Comparison of ENCODE assay signal across 8 mouse cellular contexts in genomic region chr9:107770037-107770373, GRCm38 (mm10). TPM values are rescaled to one million over a fixed set of nuclear protein-coding genes. Genes with fewer than 3 reads are reported as not detected.
DNase-seq lines count a peak whose midpoint lies in the region; ATAC-seq and TF ChIP-seq lines count a peak whose summit lies in the region.

No protein-coding gene starts in this region.

- peak overlapping the region; percentile 94 for H3K9ac ChIP-seq in heart, embryonic 15.5 days
- peak overlapping the region; percentile 97 for H3K9ac ChIP-seq in MEL (ENCODE audit: control insufficient read depth, low read depth, low read length, poor library complexity, severe bottlenecking)
- peak overlapping the region; percentile 93 for H3K9ac ChIP-seq in hindbrain, embryonic 11.5 days (ENCODE audit: low read depth, low read length)
- peak overlapping the region; percentile 100 for H3K9ac ChIP-seq in midbrain, embryonic 13.5 days (replicated peaks)

- H3K36me3 ChIP-seq in heart, embryonic 15.5 days = peaks cover 59% of the 10 kb centered on the region
- H3K36me3 ChIP-seq in MEL (ENCODE audit: control insufficient read depth in 1 of 2, insufficient read depth in 2 of 2, low read length in 2 of 2) = peaks cover 34 to 35% of the 10 kb centered on the region in 2 experiments
- peaks cover 20% of the 10 kb centered on the region for H3K36me3 ChIP-seq in hindbrain, embryonic 11.5 days (ENCODE audit: control insufficient read depth, insufficient read depth, low read length)
- peaks cover 63% of the 10 kb centered on the region for H3K36me3 ChIP-seq in midbrain, embryonic 13.5 days

- H3K27ac ChIP-seq in heart, embryonic 15.5 days = peak overlapping the region; percentile 90
- H3K27ac ChIP-seq in MEL (ENCODE audit: control insufficient read depth, low read depth, low read length) = peak overlapping the region; percentile 94
- peak overlapping the region; percentile 80; the same call in 1 of the 2 replicates for H3K27ac ChIP-seq in hindbrain, embryonic 11.5 days (ENCODE audit: low read depth, low read length)
- peak overlapping the region; percentile 95 for H3K27ac ChIP-seq in midbrain, embryonic 13.5 days

- WGBS in heart, embryonic 15.5 days = under 1% methylated on average over 9 of the region's 9 CpGs
- 2% methylated on average over 9 of the region's 9 CpGs for WGBS in hindbrain, embryonic 11.5 days
- WGBS in midbrain, embryonic 13.5 days = 2% methylated on average over 9 of the region's 9 CpGs

- no peak for TF ChIP-seq CTCF in MEL (IDR thresholded peaks at IDR 0.05 in 2 of 3, conservative IDR thresholded peaks at IDR 0.05 in 1 of 3; ENCODE audit: control insufficient read depth in 1 of 3, insufficient read depth in 1 of 3, low read depth in 2 of 3, low read length in 3 of 3, poor library complexity in 1 of 3, severe bottlenecking in 1 of 3)

- peak overlapping the region; percentile 91 for H3K4me3 ChIP-seq in heart, embryonic 15.5 days
- peak overlapping the region; percentile 95 to 100 for H3K4me3 ChIP-seq in MEL (ENCODE audit: control insufficient read depth in 1 of 2, insufficient read depth in 1 of 2, low read depth in 2 of 2, low read length in 2 of 2)
- peak overlapping the region; percentile 80 for H3K4me3 ChIP-seq in hindbrain, embryonic 11.5 days (ENCODE audit: low read depth, low read length)
- peak overlapping the region; percentile 100 for H3K4me3 ChIP-seq in midbrain, embryonic 13.5 days (replicated peaks)

- no peak; a peak in 1 of 4 replicates for TF ChIP-seq POLR2A in MEL (IDR thresholded peaks at IDR 0.05; ENCODE audit: control insufficient read depth in 1 of 2, insufficient read depth in 1 of 2, low read depth in 1 of 2, low read length in 2 of 2, poor library complexity in 1 of 2)

- H3K9me3 ChIP-seq in heart, embryonic 15.5 days (replicated peaks) = no peaks in the 10 kb centered on the region
- H3K9me3 ChIP-seq in MEL (replicated peaks; ENCODE audit: insufficient read depth, low read length) = no peaks in the 10 kb centered on the region
- H3K9me3 ChIP-seq in hindbrain, embryonic 11.5 days (ENCODE audit: control insufficient read depth, low read length) = no peaks in the 10 kb centered on the region
- no peaks in the 10 kb centered on the region; the same call in 1 of the 2 replicates for H3K9me3 ChIP-seq in midbrain, embryonic 13.5 days

- intact Hi-C loops in heart, postnatal 36 days (cut with DNase I) = no loop called here

- H3K4me2 ChIP-seq in heart, embryonic 15.5 days = peak overlapping the region; percentile 63
- peak overlapping the region; percentile 65 for H3K4me2 ChIP-seq in hindbrain, embryonic 11.5 days (replicated peaks; ENCODE audit: low read depth, low read length)
- H3K4me2 ChIP-seq in midbrain, embryonic 13.5 days (replicated peaks) = peak overlapping the region; percentile 81

- peaks cover 27% of the 10 kb centered on the region for H3K79me2 ChIP-seq in MEL (ENCODE audit: control insufficient read depth, insufficient read depth, low read length, poor library complexity)

- no peak for TF ChIP-seq RAD21 in MEL (IDR thresholded peaks at IDR 0.05; ENCODE audit: low read depth, low read length)

- no peaks in the 10 kb centered on the region for H3K27me3 ChIP-seq in heart, embryonic 15.5 days
- no peaks in the 10 kb centered on the region for H3K27me3 ChIP-seq in MEL (ENCODE audit: control insufficient read depth in 1 of 2, insufficient read depth in 2 of 2, low read length in 2 of 2)
- H3K27me3 ChIP-seq in hindbrain, embryonic 11.5 days (ENCODE audit: control insufficient read depth, insufficient read depth, low read length) = no peaks in the 10 kb centered on the region
- no peaks in the 10 kb centered on the region for H3K27me3 ChIP-seq in midbrain, embryonic 13.5 days

- DNase-seq in heart, postnatal 36 days = no peak
- DNase-seq in MEL (ENCODE audit: low read depth, low spot score) = no peak
- DNase-seq in hindbrain, embryonic 11.5 days (ENCODE audit: low spot score) = no peak
- no peak for DNase-seq in frontal cortex, postnatal 25 days (ENCODE audit: low spot score in 2 of 2)
- no peak for DNase-seq in spleen, postnatal 36 days (ENCODE audit: low spot score in 2 of 2)
- no peak for DNase-seq in cerebellum, postnatal 14 days

- peaks cover 12% of the 10 kb centered on the region for H3K4me1 ChIP-seq in heart, embryonic 15.5 days (replicated peaks)
- H3K4me1 ChIP-seq in MEL (ENCODE audit: control insufficient read depth in 1 of 2, insufficient read depth in 2 of 2, low read length in 2 of 2) = peaks cover 10 to 22% of the 10 kb centered on the region in 2 experiments
- H3K4me1 ChIP-seq in hindbrain, embryonic 11.5 days (replicated peaks; ENCODE audit: control insufficient read depth, insufficient read depth, low read length) = no peaks in the 10 kb centered on the region
- peaks cover 25% of the 10 kb centered on the region for H3K4me1 ChIP-seq in midbrain, embryonic 13.5 days (replicated peaks)

- ATAC-seq in heart, embryonic 15.5 days (replicated peaks; ENCODE audit: insufficient number of reproducible peaks, insufficient read depth, low FRiP score, low read depth) = no peak
- no peak for ATAC-seq in hindbrain, embryonic 11.5 days (ENCODE audit: low FRiP score)
- no peak for ATAC-seq in midbrain, embryonic 13.5 days

- TF ChIP-seq EP300 in MEL (IDR thresholded peaks at IDR 0.05; ENCODE audit: low read depth in 1 of 2, low read length in 2 of 2) = 0 out of 4 replicates have a peak, but pooled peaks of 1 of the 2 experiments have one; percentile 0

TF ChIP-seq in MEL, 35 proteins besides CTCF, POLR2A, EP300 and RAD21:
- TF ChIP-seq ZNF384 (IDR thresholded peaks at IDR 0.05; ENCODE audit: low read depth, low read length) (no peak), MEF2A (IDR thresholded peaks at IDR 0.05; ENCODE audit: extremely low read depth, insufficient replicate concordance, low read depth, low read length, poor library complexity, severe bottlenecking) (no peak), MYC (IDR thresholded peaks at IDR 0.05; ENCODE audit: low read depth, low read length) (no peak), SMC3 (IDR thresholded peaks at IDR 0.05; ENCODE audit: low read depth, low read length) (no peak), USF1 (IDR thresholded peaks at IDR 0.05; ENCODE audit: low read depth, low read length) (no peak)

RNA-seq across cellular contexts. Expression of gene Rbm5, which starts 0.8 kb away (rescaled TPM):
- 123 and 147 TPM in 2 replicates for polyA plus RNA-seq in heart, embryonic 15.5 days (2015; fragmentation: Nextera tagmentation; extraction: Ambion mirVana)
- total RNA-seq in heart, postnatal 36 days (2021) = 10 to 100 TPM; 47.2 to 52.6 TPM
- 80.2 and 87.6 TPM in 2 replicates for total RNA-seq in MEL (2012; rRNA removed)
- polyA plus RNA-seq in MEL (2012; ENCODE audit: insufficient read depth in 1 of 2, insufficient read length in 2 of 2, low read depth in 1 of 2, low replicate concordance in 2 of 2, missing spikeins in 1 of 2) = 100 to 1,000 TPM; 125 to 143 TPM
- polyA plus RNA-seq in hindbrain, embryonic 11.5 days (2014; fragmentation: Nextera tagmentation; extraction: Ambion mirVana) = 198 and 241 TPM in 2 replicates
- polyA plus RNA-seq in midbrain, embryonic 13.5 days (2015; fragmentation: Nextera tagmentation; extraction: Ambion mirVana) = 282 and 315 TPM in 2 replicates

RNA-seq across cellular contexts. Expression of gene Sema3f, which starts 59.7 kb away (rescaled TPM):
- polyA plus RNA-seq in heart, embryonic 15.5 days (2015; fragmentation: Nextera tagmentation; extraction: Ambion mirVana) = 4.1 and 7.1 TPM in 2 replicates
- total RNA-seq in heart, postnatal 36 days (2021) = 10 to 100 TPM; 16.0 to 16.9 TPM
- total RNA-seq in MEL (2012; rRNA removed) = not detected in 2 replicates
- polyA plus RNA-seq in MEL (2012; ENCODE audit: insufficient read depth in 1 of 2, insufficient read length in 2 of 2, low read depth in 1 of 2, low replicate concordance in 2 of 2, missing spikeins in 1 of 2) = not detected
- polyA plus RNA-seq in hindbrain, embryonic 11.5 days (2014; fragmentation: Nextera tagmentation; extraction: Ambion mirVana) = 10.7 and 12.0 TPM in 2 replicates
- 18.9 and 24.6 TPM in 2 replicates for polyA plus RNA-seq in midbrain, embryonic 13.5 days (2015; fragmentation: Nextera tagmentation; extraction: Ambion mirVana)
